Mouse (Mus musculus) cortical plate, adult 2 months (tissue): ENCODE data around the gene Cd163. TPM values are rescaled to one million over a fixed set of nuclear protein-coding genes. Genes with fewer than 3 reads are reported as not detected.

ENCODE experiments used
- H3K27ac ChIP-seq: fragments of 200-500 bp; 2 replicates; pipeline ENCODE4 v1.5.1; 2012; ENCODE audit warnings: low read length, control low read depth, inconsistent platforms; ENCODE audit not compliant: insufficient read depth
- H3K4me1 ChIP-seq: fragments of 200-500 bp; 2 replicates; pipeline ENCODE4 v1.6.1; 2011; ENCODE audit warnings: low read length; ENCODE audit not compliant: control insufficient read depth, insufficient read depth
- H3K4me3 ChIP-seq: fragments of 200-500 bp; 2 replicates; pipeline ENCODE4 v1.5.1; 2011; ENCODE audit warnings: mild to moderate bottlenecking, low read length, control low read depth; ENCODE audit not compliant: insufficient read depth
- CTCF ChIP-seq: fragments of 200-500 bp; IDR thresholded peaks from 2 replicates; pipeline ENCODE4 v1.5.1; 2011; ENCODE audit warnings: mild to moderate bottlenecking, control low read depth, low read length; ENCODE audit not compliant: insufficient read depth; ENCODE audit errors: extremely low read depth
- POLR2A ChIP-seq: fragments of 200-500 bp; IDR thresholded peaks from 2 replicates; pipeline ENCODE4 v1.6.1; 2011; ENCODE audit warnings: mild to moderate bottlenecking, low read length, control low read depth; ENCODE audit not compliant: insufficient read depth; ENCODE audit errors: extremely low read depth
- polyA plus RNA-seq: library from polyadenylated mRNA; depleted of rRNA; stranded (reverse); fragments of >200 nt; gene quantifications from 2 replicates; pipeline ENCODE4 v1.2.3, GENCODE M21; 2012

Gene Cd163
- polyA plus RNA-seq, 1 experiment = 0.35 TPM

- Histone ChIP-seq H3K4me3 (no peak overlapping the region), H3K27ac (no peak overlapping the region), H3K4me1 (no peaks in the 10 kb centered on the region)
- TF ChIP-seq CTCF = no peak
- TF ChIP-seq POLR2A = no peak
These were observed 4.5 kb downstream of the Cd163 start for GRCm38 (mm10) chr6:124308935-124309334.

GRCm38 (mm10) chr6:124312292-124312691, 7.8 kb downstream of the Cd163 start:
- H3K4me3 ChIP-seq = no peak overlapping the region
- no peak overlapping the region for H3K27ac ChIP-seq
- no peaks in the 10 kb centered on the region for H3K4me1 ChIP-seq
- no peak for TF ChIP-seq CTCF
- no peak for TF ChIP-seq POLR2A

GRCm38 (mm10) chr6:124320371-124320770, 15.9 kb downstream of the Cd163 start:
- TF ChIP-seq CTCF (no peak), POLR2A (no peak)
- Histone ChIP-seq H3K27ac (no peak overlapping the region), H3K4me3 (no peak overlapping the region), H3K4me1 (no peaks in the 10 kb centered on the region; the same call in 1 of the 2 replicates)

- Histone ChIP-seq H3K4me3 (peak overlapping the region; percentile 37; the same call in 1 of the 2 replicates), H3K4me1 (no peaks in the 10 kb centered on the region; the same call in 1 of the 2 replicates), H3K27ac (no peak overlapping the region)
- no peak for TF ChIP-seq POLR2A
- no peak for TF ChIP-seq CTCF
These were observed 17.3 kb downstream of the Cd163 start for GRCm38 (mm10) chr6:124321481-124322475.

- H3K4me3 ChIP-seq = no peak overlapping the region
- peaks cover 1% of the 10 kb centered on the region for H3K4me1 ChIP-seq
- TF ChIP-seq POLR2A (no peak), CTCF (no peak)
- H3K27ac ChIP-seq = no peak overlapping the region; the same call in 1 of the 2 replicates
These were observed 24.0 kb downstream of the Cd163 start for GRCm38 (mm10) chr6:124328394-124328991.

- no peak overlapping the region for H3K4me3 ChIP-seq
- H3K4me1 ChIP-seq = peaks cover 1% of the 10 kb centered on the region
- no peak for TF ChIP-seq CTCF
- TF ChIP-seq POLR2A = no peak
- no peak overlapping the region for H3K27ac ChIP-seq
These were observed 25.2 kb downstream of the Cd163 start for GRCm38 (mm10) chr6:124329622-124330021.

GRCm38 (mm10) chr6:124345096-124345495, 40.6 kb downstream of the Cd163 start:
- TF ChIP-seq POLR2A (no peak), CTCF (no peak)
- Histone ChIP-seq H3K27ac (no peak overlapping the region), H3K4me3 (no peak overlapping the region), H3K4me1 (no peaks in the 10 kb centered on the region)

- H3K4me3 ChIP-seq = no peak overlapping the region
- TF ChIP-seq POLR2A = no peak
- TF ChIP-seq CTCF = no peak
- H3K27ac ChIP-seq = no peak overlapping the region
- no peaks in the 10 kb centered on the region for H3K4me1 ChIP-seq
These were observed 42.2 kb downstream of the Cd163 start for GRCm38 (mm10) chr6:124346613-124347012.

- TF ChIP-seq CTCF (no peak), POLR2A (no peak)
- no peaks in the 10 kb centered on the region for H3K4me1 ChIP-seq
- H3K27ac ChIP-seq = no peak overlapping the region
- H3K4me3 ChIP-seq = no peak overlapping the region
These were observed 48.8 kb downstream of the Cd163 start for GRCm38 (mm10) chr6:124353246-124353645.

- TF ChIP-seq POLR2A (no peak), CTCF (no peak)
- Histone ChIP-seq H3K27ac (no peak overlapping the region), H3K4me1 (no peaks in the 10 kb centered on the region), H3K4me3 (no peak overlapping the region)
These were observed 54.5 kb downstream of the Cd163 start for GRCm38 (mm10) chr6:124358953-124359352.
